In genomic region chr12:79676896-79677295, GRCm38 (mm10) we compare ENCODE assay signal across 15 mouse cellular contexts.
A peak's percentile ranks its signal among the peaks of the same experiment; 100 is the strongest.
DNase-seq lines count a peak whose midpoint lies in the region; ATAC-seq and TF ChIP-seq lines count a peak whose summit lies in the region.
"Had no signal": no experiment of that assay in that cellular context is flagged by ENCODE, and none has a peak within 500 bp of the region (broad histone marks: within the 10 kb centered on the region; RNA-seq: fewer than 3 reads in every experiment).

No protein-coding gene starts in this region.

- H3K27ac ChIP-seq in layer of hippocampus, adult 2 months: 0 out of 2 replicates have a peak overlapping the region, but pooled peaks have one; percentile 0
- peak overlapping the region; percentile 70 for H3K27ac ChIP-seq in embryonic facial prominence, embryonic 10.5 days (replicated peaks)
- no peak overlapping the region for H3K27ac ChIP-seq in midbrain, embryonic 14.5 days (replicated peaks; ENCODE audit: low read depth, low read length)
- H3K27ac ChIP-seq: macrophage had no signal

- H3K9me3 ChIP-seq in embryonic facial prominence, embryonic 10.5 days: no peaks in the 10 kb centered on the region
- H3K9me3 ChIP-seq in midbrain, embryonic 14.5 days (ENCODE audit: control insufficient read depth, low read length): no peaks in the 10 kb centered on the region

- no peak for TF ChIP-seq CTCF in layer of hippocampus, adult 2 months (conservative IDR thresholded peaks at IDR 0.05)

- H3K9ac ChIP-seq in midbrain, embryonic 14.5 days (replicated peaks; ENCODE audit: low read length): no peak overlapping the region

- WGBS in embryonic facial prominence, embryonic 10.5 days: 83% methylated on average over 5 of the region's 5 CpGs
- WGBS in midbrain, embryonic 14.5 days: 92% methylated on average over 5 of the region's 5 CpGs

- 0 out of 2 replicates have a peak, but pooled peaks have one; percentile 9 for ATAC-seq in megakaryocyte, adult 5-6 weeks (ENCODE audit: poor library complexity, severe bottlenecking)
- ATAC-seq in inflammation-experienced regulatory T-cells, adult 6 months: no peak
- ATAC-seq in midbrain, embryonic 14.5 days (ENCODE audit: low FRiP score, low TSS enrichment): no peak
- ATAC-seq: Patski had no signal

- H3K4me1 ChIP-seq in embryonic facial prominence, embryonic 10.5 days: peaks cover 61% of the 10 kb centered on the region
- 0 out of 2 replicates have a peak, but pooled peaks cover 6% of the 10 kb centered on the region for H3K4me1 ChIP-seq in midbrain, embryonic 14.5 days (ENCODE audit: control insufficient read depth, insufficient read depth, low read length)

- peak; percentile 88 for DNase-seq in heart, adult 11 months
- DNase-seq in heart, postnatal 4 days: no peak
- DNase-seq in layer of hippocampus, adult 2 months (ENCODE audit: low spot score in 2 of 2): no peak
- no peak for DNase-seq in layer of hippocampus, postnatal 14 days (ENCODE audit: low spot score in 2 of 2)
- no peak for DNase-seq in embryonic facial prominence, embryonic 10.5 days (ENCODE audit: low spot score)
- no peak for DNase-seq in midbrain, embryonic 14.5 days
- DNase-seq: cerebellum, adult 9-10 months; kidney, postnatal 25 days; retina, postnatal 1 day; thymus, postnatal 36 days had no signal

- no peak overlapping the region for H3K4me2 ChIP-seq in midbrain, embryonic 14.5 days (ENCODE audit: low read length)

- no peaks in the 10 kb centered on the region for H3K27me3 ChIP-seq in embryonic facial prominence, embryonic 10.5 days (replicated peaks; ENCODE audit: low read depth, poor library complexity, severe bottlenecking)
- H3K27me3 ChIP-seq in midbrain, embryonic 14.5 days (ENCODE audit: control insufficient read depth, insufficient read depth, low read length): no peaks in the 10 kb centered on the region
- H3K27me3 ChIP-seq: Patski had no signal

- no peak overlapping the region for H3K4me3 ChIP-seq in layer of hippocampus, adult 2 months
- no peak overlapping the region for H3K4me3 ChIP-seq in embryonic facial prominence, embryonic 10.5 days
- H3K4me3 ChIP-seq in midbrain, embryonic 14.5 days (replicated peaks; ENCODE audit: low read depth, low read length): no peak overlapping the region
- H3K4me3 ChIP-seq: erythroblast, embryonic 14.5 days had no signal

- no peaks in the 10 kb centered on the region for H3K36me3 ChIP-seq in embryonic facial prominence, embryonic 10.5 days (replicated peaks)
- H3K36me3 ChIP-seq in midbrain, embryonic 14.5 days (ENCODE audit: control insufficient read depth, insufficient read depth, low read length): no peaks in the 10 kb centered on the region
